Comparison of ENCODE assay signal across 14 mouse cellular contexts in the genomic region with DNA sequence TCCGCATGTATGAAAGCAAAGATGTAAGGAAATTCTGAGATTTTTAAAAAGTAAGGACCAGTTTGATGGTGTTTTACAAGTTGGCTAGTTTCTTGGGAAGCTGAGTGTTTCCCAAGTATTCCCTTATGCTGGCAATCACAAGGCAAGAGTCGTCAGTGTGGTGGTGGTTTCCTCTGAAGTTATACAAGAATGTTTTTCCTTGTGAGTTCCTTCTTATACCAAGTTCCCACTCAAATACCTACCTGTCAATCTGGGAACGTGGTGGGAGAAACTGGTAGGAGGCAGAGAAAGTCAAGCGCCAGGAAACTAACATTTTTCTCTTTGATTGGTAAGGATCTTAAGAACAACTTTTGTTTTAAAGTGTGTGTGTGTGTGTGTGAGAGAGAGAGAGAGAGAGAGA.
"Had no signal": no experiment of that assay in that cellular context is flagged by ENCODE, and none has a peak within 500 bp of the region (broad histone marks: within the 10 kb centered on the region; RNA-seq: fewer than 3 reads in every experiment).

No protein-coding gene starts in this region.

- DNase-seq: liver, embryonic 13.5 days; liver, postnatal 0 days; lung, adult 2 months; lung, postnatal 14 days; lung, postnatal 36 days; midbrain, embryonic 14.5 days; right cerebral cortex, postnatal 25 days; right cerebral cortex, postnatal 4 days; spleen, adult 18-20 months; thymus, adult 18-20 months; thymus, postnatal 14 days; thymus, postnatal 36 days had no signal

- ATAC-seq: liver, postnatal 0 days; lung, postnatal 0 days; midbrain, embryonic 16.5 days had no signal
